Mouse (Mus musculus): Measurements from ENCODE around the gene Mre11a.

GRCm38 (mm10) chr9:14805714-14806113 lies 21.3 kb downstream of the Mre11a start:
- TF ChIP-seq CTCF (IDR thresholded peaks at IDR 0.05; ENCODE audit: control insufficient read depth, insufficient read depth, low read length) (no peak), POLR2A (IDR thresholded peaks at IDR 0.05; ENCODE audit: borderline replicate concordance, control insufficient read depth, low read depth, low read length) (no peak)
